Mouse (Mus musculus) megakaryocyte-erythroid progenitor cell, adult 5-6 weeks (primary cell): ENCODE measurements around the gene Cmtm1. TPM values are rescaled to one million over a fixed set of nuclear protein-coding genes. Genes with fewer than 3 reads are reported as not detected.
"Not testable (repeated sequence)": the region's sequence is repeated elsewhere in the genome, so short reads cannot be mapped to it uniquely, and the experiment has no call there.

Experiments
- ATAC-seq: replicated peaks from 2 replicates; pipeline ENCODE4 v1.8.0; 2016; ENCODE audit warnings: mild to moderate bottlenecking, inconsistent platforms; ENCODE audit not compliant: severe bottlenecking, poor library complexity, low FRiP score, low TSS enrichment
- total RNA-seq, 2 experiments: library from RNA; stranded (forward) in 1 of 2; stranded (reverse) in 1 of 2; fragments of 200-1000, 215-1000 nt in 1 of 2; fragments of >200 nt in 1 of 2; fragmentation: Nextera tagmentation in 1 of 2; gene quantifications; 2 replicates each; pipeline ENCODE4 v1.2.3; 2014 to 2017

Gene Cmtm1
- not detected in 2 replicates for total RNA-seq (2014; fragmentation: Nextera tagmentation)
- not detected in 2 replicates for total RNA-seq (2017)

GRCm38 (mm10) chr8:104309441-104310155 is at the start of gene Cmtm1, which contains the start of gene Gm45711:
TSS of gene Cmtm1 (minus strand) at chr8:104310145.
TSS of gene Gm45711 (minus strand) at chr8:104310081.
- ATAC-seq = not testable (repeated sequence)

GRCm38 (mm10) chr8:104358637-104359036 is 48.7 kb upstream of the Cmtm1 start:
- ATAC-seq = no peak

- ATAC-seq = no peak
Observed at GRCm38 (mm10) chr8:104354504-104354903, 44.6 kb upstream of the Cmtm1 start.

- 0 out of 2 replicates have a peak, but pooled peaks have one; percentile 28 for ATAC-seq
Observed at GRCm38 (mm10) chr8:104353186-104353585, 43.2 kb upstream of the Cmtm1 start.

- no peak for ATAC-seq
Observed at GRCm38 (mm10) chr8:104350047-104350446, 40.1 kb upstream of the Cmtm1 start.

- ATAC-seq = no peak
Observed at GRCm38 (mm10) chr8:104348971-104349370, 39.0 kb upstream of the Cmtm1 start.

- no peak for ATAC-seq
Observed at GRCm38 (mm10) chr8:104346706-104347105, 36.8 kb upstream of the Cmtm1 start.

- no peak for ATAC-seq
Observed at GRCm38 (mm10) chr8:104344622-104345021, 34.7 kb upstream of the Cmtm1 start.

GRCm38 (mm10) chr8:104343957-104344356 is 34.0 kb upstream of the Cmtm1 start:
- ATAC-seq = peak; percentile 79

- ATAC-seq = no peak
Observed at GRCm38 (mm10) chr8:104342426-104342825, 32.5 kb upstream of the Cmtm1 start.

GRCm38 (mm10) chr8:104341678-104342077 is 31.7 kb upstream of the Cmtm1 start:
- ATAC-seq = no peak

- ATAC-seq = peak; percentile 37
Observed at GRCm38 (mm10) chr8:104341106-104341561, 31.2 kb upstream of the Cmtm1 start.

- ATAC-seq = peak; percentile 66
Observed at GRCm38 (mm10) chr8:104340233-104341105, 30.5 kb upstream of the Cmtm1 start.

- ATAC-seq = no peak
Observed at GRCm38 (mm10) chr8:104339983-104340232, 30.0 kb upstream of the Cmtm1 start.

- ATAC-seq = no peak
Observed at GRCm38 (mm10) chr8:104339229-104339982, 29.5 kb upstream of the Cmtm1 start, which contains the start of gene Cmtm3. TSS of gene Cmtm3 (plus strand) at chr8:104339410.

- no peak for ATAC-seq
Observed at GRCm38 (mm10) chr8:104337890-104338289, 27.9 kb upstream of the Cmtm1 start.

- ATAC-seq = no peak
Observed at GRCm38 (mm10) chr8:104336806-104337205, 26.9 kb upstream of the Cmtm1 start.

- ATAC-seq = no peak
Observed at GRCm38 (mm10) chr8:104334196-104334595, 24.3 kb upstream of the Cmtm1 start.

- ATAC-seq = no peak
Observed at GRCm38 (mm10) chr8:104333786-104334185, 23.8 kb upstream of the Cmtm1 start.
